Mouse (Mus musculus) stomach, postnatal 0 days (tissue): ENCODE data around the gene Utrn.

Experiments used
- CTCF ChIP-seq: IDR thresholded peaks from 2 replicates; pipeline ENCODE4 v1.5.1; 2016; ENCODE audit warnings: antibody characterized with exemption, low read depth, mild to moderate bottlenecking, moderate library complexity
- EP300 ChIP-seq: optimal IDR thresholded peaks from 2 replicates; pipeline ENCODE3; 2016; ENCODE audit warnings: antibody characterized with exemption

GRCm38 (mm10) chr10:12754911-12755310, 114.3 kb downstream of the Utrn start:
- TF ChIP-seq CTCF (no peak), EP300 (no peak)
